9 mouse cellular contexts compared by ENCODE assay signal in the genomic region with DNA sequence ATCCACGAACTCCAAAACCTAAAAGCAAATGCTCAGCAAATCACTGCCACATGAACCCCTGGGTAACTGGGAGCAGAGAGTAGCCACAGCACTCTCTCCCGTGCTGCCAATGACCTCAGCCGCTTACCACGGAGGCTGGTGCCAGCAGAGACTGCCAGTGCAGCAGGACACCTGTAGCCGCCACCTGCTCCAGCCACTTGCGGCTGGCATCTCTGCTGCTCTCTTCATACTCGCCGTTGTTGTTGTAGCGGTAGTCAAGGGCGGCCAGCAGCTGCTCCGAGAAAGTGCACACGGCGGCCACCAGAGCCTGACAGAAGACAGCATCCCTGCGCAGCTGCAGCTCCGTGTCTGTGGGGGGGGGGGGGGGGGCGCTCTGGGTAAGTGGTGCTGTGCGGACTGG.
A peak's percentile ranks its signal among the peaks of the same experiment; 100 is the strongest.
DNase-seq lines count a peak whose midpoint lies in the region; ATAC-seq and TF ChIP-seq lines count a peak whose summit lies in the region.
"Had no signal": no experiment of that assay in that cellular context is flagged by ENCODE, and none has a peak within 500 bp of the region (broad histone marks: within the 10 kb centered on the region; RNA-seq: fewer than 3 reads in every experiment).

No protein-coding gene starts in this region.

- H3K27ac ChIP-seq in kidney, embryonic 15.5 days: 0 out of 2 replicates have a peak overlapping the region, but pooled peaks have one; percentile 18
- 0 out of 2 replicates have a peak overlapping the region, but pooled peaks have one; percentile 32 for H3K27ac ChIP-seq in midbrain, embryonic 14.5 days (replicated peaks; ENCODE audit: low read depth, low read length)
- H3K27ac ChIP-seq in thymus, adult 2 months (ENCODE audit: control insufficient read depth, insufficient read depth, low read length): no peak overlapping the region
- H3K27ac ChIP-seq: embryonic facial prominence, embryonic 13.5 days; limb, embryonic 15.5 days had no signal

- H3K4me1 ChIP-seq in kidney, embryonic 15.5 days: peaks cover 20% of the 10 kb centered on the region
- no peaks in the 10 kb centered on the region for H3K4me1 ChIP-seq in midbrain, embryonic 14.5 days (ENCODE audit: control insufficient read depth, insufficient read depth, low read length)
- no peaks in the 10 kb centered on the region for H3K4me1 ChIP-seq in thymus, adult 2 months (replicated peaks; ENCODE audit: control insufficient read depth, insufficient read depth, low read length)
- H3K4me1 ChIP-seq: embryonic facial prominence, embryonic 13.5 days; limb, embryonic 15.5 days had no signal

- TF ChIP-seq CTCF in brain, embryonic 14.5 days (IDR thresholded peaks at IDR 0.05; ENCODE audit: borderline replicate concordance, extremely low read depth, insufficient read depth, insufficient read length): no peak
- TF ChIP-seq CTCF in thymus, adult 2 months (IDR thresholded peaks at IDR 0.05; ENCODE audit: borderline replicate concordance, control insufficient read depth, extremely low read depth, insufficient read depth, low read length, poor library complexity): no peak

- WGBS in kidney, embryonic 15.5 days: 64% methylated on average over 17 of the region's 17 CpGs
- 61% methylated on average over 17 of the region's 17 CpGs for WGBS in midbrain, embryonic 14.5 days
- WGBS in thymus, adult 2 months: 88% methylated on average over 17 of the region's 17 CpGs

- H3K9me3 ChIP-seq in kidney, embryonic 15.5 days (replicated peaks): no peaks in the 10 kb centered on the region
- no peaks in the 10 kb centered on the region for H3K9me3 ChIP-seq in midbrain, embryonic 14.5 days (ENCODE audit: control insufficient read depth, low read length)
- H3K9me3 ChIP-seq: embryonic facial prominence, embryonic 13.5 days; limb, embryonic 15.5 days had no signal

- H3K4me3 ChIP-seq in kidney, embryonic 15.5 days (replicated peaks): no peak overlapping the region
- no peak overlapping the region for H3K4me3 ChIP-seq in midbrain, embryonic 14.5 days (replicated peaks; ENCODE audit: low read depth, low read length)
- no peak overlapping the region for H3K4me3 ChIP-seq in thymus, adult 2 months (ENCODE audit: control insufficient read depth, insufficient read depth, low read length)
- H3K4me3 ChIP-seq: embryonic facial prominence, embryonic 13.5 days; limb, embryonic 15.5 days had no signal

- DNase-seq in kidney, postnatal 10 days: no peak
- peak; percentile 73 for DNase-seq in brain, embryonic 14.5 days (ENCODE audit: low read depth)
- peak; percentile 78 for DNase-seq in cerebellum, adult 9-11 months
- peak; percentile 29 for DNase-seq in midbrain, embryonic 14.5 days
- no peak for DNase-seq in thymus, adult 2 months
- DNase-seq in left cerebral cortex, postnatal 14 days (ENCODE audit: low spot score in 2 of 2): no peak

- H3K27me3 ChIP-seq in kidney, embryonic 15.5 days: no peaks in the 10 kb centered on the region
- H3K27me3 ChIP-seq in midbrain, embryonic 14.5 days (ENCODE audit: control insufficient read depth, insufficient read depth, low read length): no peaks in the 10 kb centered on the region
- H3K27me3 ChIP-seq in thymus, adult 2 months (ENCODE audit: control insufficient read depth, insufficient read depth, low read length): no peaks in the 10 kb centered on the region; the same call in 1 of the 2 replicates
- H3K27me3 ChIP-seq: embryonic facial prominence, embryonic 13.5 days; limb, embryonic 15.5 days had no signal

- no peak for ATAC-seq in kidney, embryonic 15.5 days (replicated peaks; ENCODE audit: low FRiP score)
- ATAC-seq in midbrain, embryonic 14.5 days (ENCODE audit: low FRiP score, low TSS enrichment): no peak

- intact Hi-C loops in left cerebral cortex, postnatal 14 days (cut with DNase I): no loop called here

- no peak overlapping the region for H3K9ac ChIP-seq in kidney, embryonic 15.5 days
- no peak overlapping the region for H3K9ac ChIP-seq in midbrain, embryonic 14.5 days (replicated peaks; ENCODE audit: low read length)
- H3K9ac ChIP-seq: embryonic facial prominence, embryonic 13.5 days; limb, embryonic 15.5 days had no signal

- no peak overlapping the region for H3K4me2 ChIP-seq in kidney, embryonic 15.5 days
- no peak overlapping the region for H3K4me2 ChIP-seq in midbrain, embryonic 14.5 days (ENCODE audit: low read length)
- H3K4me2 ChIP-seq: embryonic facial prominence, embryonic 13.5 days; limb, embryonic 15.5 days had no signal

- H3K36me3 ChIP-seq in kidney, embryonic 15.5 days: peaks cover 5% of the 10 kb centered on the region; the same call in 1 of the 2 replicates
- peaks cover 5% of the 10 kb centered on the region; the same call in 1 of the 2 replicates for H3K36me3 ChIP-seq in midbrain, embryonic 14.5 days (ENCODE audit: control insufficient read depth, insufficient read depth, low read length)
- H3K36me3 ChIP-seq in thymus, adult 2 months (ENCODE audit: control insufficient read depth, insufficient read depth, low read length): peaks cover 57% of the 10 kb centered on the region

- TF ChIP-seq POLR2A in brain, embryonic 14.5 days (IDR thresholded peaks at IDR 0.05; ENCODE audit: borderline replicate concordance, extremely low read depth, insufficient read depth, insufficient read length, poor library complexity, severe bottlenecking): no peak
- no peak for TF ChIP-seq POLR2A in thymus, adult 2 months (IDR thresholded peaks at IDR 0.05; ENCODE audit: control insufficient read depth, extremely low read depth, insufficient read depth, low read length, poor library complexity)

Comparison
In these comparisons a context has a peak if more than half of its experiments do, and no peak if none do; other contexts are left out.
1. DNase-seq: peak in brain, embryonic 14.5 days (single experiment), cerebellum, adult 9-11 months (single experiment) and midbrain, embryonic 14.5 days (single experiment); none in kidney, postnatal 10 days (single experiment), thymus, adult 2 months (single experiment) and left cerebral cortex, postnatal 14 days (0 of 2).